Mouse (Mus musculus) intestine, embryonic 15.5 days (tissue): ENCODE data around the gene Itm2c. TPM values are rescaled to one million over a fixed set of nuclear protein-coding genes. Genes with fewer than 3 reads are reported as not detected.

Source experiments
- ATAC-seq: fragments of 200-750 bp; cut with Nextera tagmentation; 2 replicates; pipeline ENCODE4 v1.8.0; 2017; ENCODE audit warnings: moderate TSS enrichment, moderate library complexity
- H3K27ac ChIP-seq: fragments of 300-500 bp; sonication (generic); 2 replicates; pipeline ENCODE4 v1.5.1; 2015; ENCODE audit warnings: mild to moderate bottlenecking, inconsistent platforms
- H3K27me3 ChIP-seq: fragments of 300-500 bp; sonication (generic); replicated peaks from 2 replicates; pipeline ENCODE4 v1.6.1; 2015; ENCODE audit warnings: inconsistent platforms
- H3K36me3 ChIP-seq: fragments of 300-500 bp; sonication (generic); 2 replicates; pipeline ENCODE4 v1.6.1; 2015; ENCODE audit warnings: inconsistent platforms
- H3K4me1 ChIP-seq: fragments of 300-500 bp; sonication (generic); replicated peaks from 2 replicates; pipeline ENCODE4 v1.6.1; 2015; ENCODE audit warnings: inconsistent platforms
- H3K4me2 ChIP-seq: fragments of 300-500 bp; sonication (generic); replicated peaks from 2 replicates; pipeline ENCODE4 v1.6.1; 2015; ENCODE audit warnings: mild to moderate bottlenecking, inconsistent platforms
- H3K4me3 ChIP-seq: fragments of 300-500 bp; sonication (generic); replicated peaks from 2 replicates; pipeline ENCODE4 v1.5.1; 2015; ENCODE audit warnings: inconsistent platforms
- H3K9ac ChIP-seq: fragments of 300-500 bp; sonication (generic); 2 replicates; pipeline ENCODE4 v1.6.1; 2015; ENCODE audit warnings: inconsistent platforms
- H3K9me3 ChIP-seq: fragments of 300-500 bp; sonication (generic); 2 replicates; pipeline ENCODE4 v1.6.1; 2016; ENCODE audit warnings: inconsistent platforms
- WGBS: fragments of 180-500 bp; shearing (Covaris S2); methylation state at CpG from one replicate; pipeline ENCODE4 v1.1.7; 2015; 5-methylcytosine and 5-hydroxymethylcytosine counted together
- polyA plus RNA-seq: library from polyadenylated mRNA; unstranded; fragments of >200 nt; fragmentation: Nextera tagmentation; extraction: Ambion mirVana; gene quantifications from 2 replicates; pipeline ENCODE4 v1.2.1, GENCODE M21; 2015

The Itm2c gene
- polyA plus RNA-seq, 1 experiment from 2014 or later: 135 TPM

GRCm38 (mm10) chr1:85955150-85955549 lies 61.1 kb downstream of the Itm2c start:
- Histone ChIP-seq H3K4me2 (no peak overlapping the region), H3K36me3 (no peaks in the 10 kb centered on the region), H3K9ac (no peak overlapping the region), H3K27me3 (no peaks in the 10 kb centered on the region), H3K9me3 (no peaks in the 10 kb centered on the region), H3K4me1 (peaks cover 24% of the 10 kb centered on the region), H3K4me3 (no peak overlapping the region), H3K27ac (no peak overlapping the region)
- WGBS: 70% methylated on average over 3 of the region's 3 CpGs
- ATAC-seq: no peak

- Histone ChIP-seq H3K9me3 (no peaks in the 10 kb centered on the region), H3K27ac (no peak overlapping the region), H3K4me3 (no peak overlapping the region), H3K36me3 (no peaks in the 10 kb centered on the region), H3K4me1 (peaks cover 25% of the 10 kb centered on the region), H3K27me3 (no peaks in the 10 kb centered on the region), H3K4me2 (no peak overlapping the region), H3K9ac (no peak overlapping the region)
- WGBS: 66% methylated on average over 5 of the region's 5 CpGs
- no peak for ATAC-seq
Observed at GRCm38 (mm10) chr1:85957290-85957689, 63.2 kb downstream of the Itm2c start.

- Histone ChIP-seq H3K4me2 (no peak overlapping the region), H3K27ac (no peak overlapping the region), H3K4me1 (peaks cover 25% of the 10 kb centered on the region), H3K9me3 (no peaks in the 10 kb centered on the region), H3K27me3 (no peaks in the 10 kb centered on the region), H3K9ac (no peak overlapping the region), H3K4me3 (no peak overlapping the region), H3K36me3 (no peaks in the 10 kb centered on the region)
- WGBS: 52% methylated on average over 9 of the region's 9 CpGs
- 0 out of 2 replicates have a peak, but pooled peaks have one; percentile 5 for ATAC-seq
Observed at GRCm38 (mm10) chr1:85957942-85958619, 64.0 kb downstream of the Itm2c start.

Other genes with a start within 250 kb of the Itm2c start
- 2.6 and 3.4 TPM in 2 replicates for gene Sp100, start 244.3 kb upstream of the Itm2c start, polyA plus RNA-seq
- gene A630001G21Rik, start 115.6 kb upstream of the Itm2c start, polyA plus RNA-seq: 0.96 and 1.1 TPM in 2 replicates
- 29.2 and 29.3 TPM in 2 replicates for gene Cab39, start 100.8 kb upstream of the Itm2c start, polyA plus RNA-seq
- gene 4933407L21Rik, start 34.2 kb downstream of the Itm2c start, polyA plus RNA-seq: 0.32 and 0.34 TPM in 2 replicates
- 0.04 and 0.10 TPM in 2 replicates for gene Gpr55, start 66.7 kb downstream of the Itm2c start, polyA plus RNA-seq
- not detected in 2 replicates for gene Spata3, start 122.5 kb downstream of the Itm2c start, polyA plus RNA-seq
- gene 2810459M11Rik, start 151.6 kb downstream of the Itm2c start, polyA plus RNA-seq: 5.2 and 6.1 TPM in 2 replicates
- gene Psmd1, start 170.1 kb downstream of the Itm2c start, polyA plus RNA-seq: 143 and 152 TPM in 2 replicates
- gene Htr2b, start 217.7 kb downstream of the Itm2c start, polyA plus RNA-seq: 2.0 and 2.3 TPM in 2 replicates
- not detected in 2 replicates for gene Gm21972, start 239.4 kb downstream of the Itm2c start, polyA plus RNA-seq